ENCODE assay signal across 17 mouse cellular contexts in genomic region chr13:81931199-81931598, GRCm38 (mm10).
"Had no signal": no experiment of that assay in that cellular context is flagged by ENCODE, and none has a peak within 500 bp of the region (broad histone marks: within the 10 kb centered on the region; RNA-seq: fewer than 3 reads in every experiment).

No protein-coding gene starts in this region.

- H3K9me3 ChIP-seq: liver, embryonic 13.5 days; midbrain, embryonic 12.5 days; neural tube, embryonic 13.5 days; stomach, embryonic 15.5 days had no signal

- H3K4me2 ChIP-seq: liver, embryonic 13.5 days; midbrain, embryonic 12.5 days; neural tube, embryonic 13.5 days; stomach, embryonic 15.5 days had no signal

- H3K4me3 ChIP-seq: layer of hippocampus, adult 2 months; liver, embryonic 13.5 days; midbrain, embryonic 12.5 days; myocyte; neural tube, embryonic 13.5 days; stomach, embryonic 15.5 days had no signal

- H3K9ac ChIP-seq: liver, embryonic 13.5 days; midbrain, embryonic 12.5 days; neural tube, embryonic 13.5 days; stomach, embryonic 15.5 days had no signal

- DNase-seq: kidney, postnatal 25 days; layer of hippocampus, adult 9-11 months; liver, embryonic 13.5 days; lung, adult 2 months; lung, postnatal 14 days; lung, postnatal 4 days; retina, postnatal 1 day; right cerebral cortex, postnatal 25 days; spleen, adult 18-20 months; thymus, postnatal 25 days had no signal

- H3K27me3 ChIP-seq: liver, embryonic 13.5 days; midbrain, embryonic 12.5 days; neural tube, embryonic 13.5 days; stomach, embryonic 15.5 days had no signal

- ATAC-seq: midbrain, embryonic 16.5 days had no signal

- H3K27ac ChIP-seq: kidney, postnatal 0 days; layer of hippocampus, adult 2 months; liver, embryonic 13.5 days; midbrain, embryonic 12.5 days; neural tube, embryonic 13.5 days; stomach, embryonic 15.5 days had no signal

- H3K36me3 ChIP-seq: liver, embryonic 13.5 days; midbrain, embryonic 12.5 days; neural tube, embryonic 13.5 days; stomach, embryonic 15.5 days had no signal

- H3K4me1 ChIP-seq: liver, embryonic 13.5 days; midbrain, embryonic 12.5 days; neural tube, embryonic 13.5 days; stomach, embryonic 15.5 days had no signal
